Mouse (Mus musculus): ENCODE measurements at regions not wholly inside any gene's neighbourhood (a gene's known extent, or its start where the extent isn't known, plus 50 kb on each side); places are given as distances from the start of the nearest gene placed in this dataset.

DNA sequence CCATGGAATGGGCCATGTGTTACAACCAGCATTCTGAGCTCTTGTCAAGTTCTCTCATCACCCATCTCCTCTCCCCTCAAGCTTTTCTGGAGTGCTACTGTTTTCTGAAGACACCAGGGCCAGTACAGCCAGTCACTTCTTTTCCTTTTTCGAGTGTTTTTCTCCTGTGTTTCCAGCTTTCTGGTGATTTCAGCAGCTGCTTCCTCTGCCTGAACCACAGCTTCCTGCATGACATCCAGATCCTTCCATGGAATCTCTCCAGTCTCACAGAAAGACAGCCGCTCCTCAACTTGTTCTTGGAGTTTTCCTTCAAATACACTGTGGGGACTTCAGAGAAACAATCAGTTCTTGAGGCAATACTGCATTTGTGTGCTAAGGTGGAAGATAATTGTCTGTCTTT lies 314.3 kb downstream of the Gja1 start:
- TF ChIP-seq HCFC1 (IDR thresholded peaks at IDR 0.05; ENCODE audit: borderline replicate concordance, insufficient read depth, low read length) (no peak), CHD2 (IDR thresholded peaks at IDR 0.05; ENCODE audit: low read depth, low read length) (no peak), MAFK (IDR thresholded peaks at IDR 0.05; ENCODE audit: insufficient read depth, low read depth, low read length) (no peak)
